Mouse (Mus musculus) forebrain, embryonic 14.5 days (tissue): ENCODE data around the gene Akap7. TPM values are rescaled to one million over a fixed set of nuclear protein-coding genes. Genes with fewer than 3 reads are reported as not detected.

Experiments
- ATAC-seq: fragments of 200-750 bp; cut with Nextera tagmentation; 2 replicates; pipeline ENCODE4 v1.8.0; 2017; ENCODE audit warnings: mild to moderate bottlenecking, moderate library complexity
- DNase-seq: peaks from one replicate; pipeline ENCODE4 v3.0.0-alpha.2; 2015; ENCODE audit warnings: low spot score
- H3K27ac ChIP-seq: fragments of 300-500 bp; sonication (generic); 2 replicates; pipeline ENCODE4 v1.5.1; 2014; ENCODE audit warnings: low read depth, mild to moderate bottlenecking, control low read depth, low read length, moderate library complexity
- H3K27me3 ChIP-seq: fragments of 300-500 bp; sonication (generic); replicated peaks from 2 replicates; pipeline ENCODE4 v1.6.1; 2014; ENCODE audit warnings: low read length, control low read depth, mixed read lengths; ENCODE audit not compliant: control insufficient read depth, insufficient read depth
- H3K36me3 ChIP-seq: fragments of 300-500 bp; sonication (generic); 2 replicates; pipeline ENCODE4 v1.6.1; 2014; ENCODE audit warnings: low read length, control low read depth; ENCODE audit not compliant: control insufficient read depth, insufficient read depth
- H3K4me1 ChIP-seq: fragments of 300-500 bp; sonication (generic); 2 replicates; pipeline ENCODE4 v1.6.1; 2014; ENCODE audit warnings: antibody characterized with exemption, low read length, control low read depth; ENCODE audit not compliant: control insufficient read depth, insufficient read depth
- H3K4me2 ChIP-seq: fragments of 300-500 bp; sonication (generic); 2 replicates; pipeline ENCODE4 v1.6.1; 2014; ENCODE audit warnings: mild to moderate bottlenecking, control low read depth, low read length
- H3K4me3 ChIP-seq: fragments of 300-500 bp; sonication (generic); 2 replicates; pipeline ENCODE4 v1.5.1; 2014; ENCODE audit warnings: low read depth, low read length, control low read depth
- H3K9ac ChIP-seq: fragments of 300-500 bp; sonication (generic); 2 replicates; pipeline ENCODE4 v1.6.1; 2014; ENCODE audit warnings: mild to moderate bottlenecking, low read length, control low read depth, moderate library complexity
- H3K9me3 ChIP-seq: fragments of 300-500 bp; sonication (generic); replicated peaks from 2 replicates; pipeline ENCODE4 v1.6.1; 2016; ENCODE audit warnings: low read length, control low read depth, mixed read lengths; ENCODE audit not compliant: control insufficient read depth
- WGBS: fragments of 180-500 bp; shearing (Covaris S2); extraction: QIAGEN DNeasy Blood & Tissue Kit; methylation state at CpG from one replicate; pipeline ENCODE4 v1.1.7; 2014; 5-methylcytosine and 5-hydroxymethylcytosine counted together
- polyA plus RNA-seq: library from polyadenylated mRNA; unstranded; fragments of >200 nt; fragmentation: Nextera tagmentation; extraction: Ambion mirVana; gene quantifications from 2 replicates; pipeline ENCODE4 v1.2.1, GENCODE M21; 2014

Akap7 gene
- polyA plus RNA-seq, 1 experiment from 2014 or later, result 20.3 TPM

DNA sequence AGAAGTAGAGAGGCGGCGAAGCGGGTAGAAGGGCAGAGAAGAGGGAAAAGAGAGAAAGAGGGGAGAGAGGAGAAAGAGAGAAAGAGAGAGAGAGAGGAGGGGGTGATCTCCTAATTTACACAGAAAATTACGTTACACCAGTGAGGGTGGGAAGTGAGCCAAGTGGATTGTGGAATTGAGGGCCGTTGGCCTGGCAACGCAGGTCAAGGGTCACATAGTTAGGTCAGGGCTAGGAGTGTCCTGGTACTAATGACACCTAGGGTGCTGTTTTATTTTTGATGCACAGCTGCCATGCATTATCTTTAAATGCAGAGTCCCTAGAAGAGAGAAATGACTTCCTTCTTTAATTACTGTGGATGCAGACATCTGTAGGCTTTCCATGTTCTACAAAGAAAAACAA lies 153.4 kb downstream of the Akap7 start:
- no peaks in the 10 kb centered on the region for H3K27me3 ChIP-seq
- DNase-seq (no peak), ATAC-seq (no peak)
- no peaks in the 10 kb centered on the region for H3K4me1 ChIP-seq
- no peak overlapping the region for H3K4me2 ChIP-seq
- H3K9ac ChIP-seq, result no peak overlapping the region
- no peaks in the 10 kb centered on the region for H3K36me3 ChIP-seq
- 79% methylated on average over 6 of the region's 6 CpGs for WGBS
- H3K9me3 ChIP-seq, result no peaks in the 10 kb centered on the region
- H3K27ac ChIP-seq, result no peak overlapping the region
- no peak overlapping the region for H3K4me3 ChIP-seq

DNA sequence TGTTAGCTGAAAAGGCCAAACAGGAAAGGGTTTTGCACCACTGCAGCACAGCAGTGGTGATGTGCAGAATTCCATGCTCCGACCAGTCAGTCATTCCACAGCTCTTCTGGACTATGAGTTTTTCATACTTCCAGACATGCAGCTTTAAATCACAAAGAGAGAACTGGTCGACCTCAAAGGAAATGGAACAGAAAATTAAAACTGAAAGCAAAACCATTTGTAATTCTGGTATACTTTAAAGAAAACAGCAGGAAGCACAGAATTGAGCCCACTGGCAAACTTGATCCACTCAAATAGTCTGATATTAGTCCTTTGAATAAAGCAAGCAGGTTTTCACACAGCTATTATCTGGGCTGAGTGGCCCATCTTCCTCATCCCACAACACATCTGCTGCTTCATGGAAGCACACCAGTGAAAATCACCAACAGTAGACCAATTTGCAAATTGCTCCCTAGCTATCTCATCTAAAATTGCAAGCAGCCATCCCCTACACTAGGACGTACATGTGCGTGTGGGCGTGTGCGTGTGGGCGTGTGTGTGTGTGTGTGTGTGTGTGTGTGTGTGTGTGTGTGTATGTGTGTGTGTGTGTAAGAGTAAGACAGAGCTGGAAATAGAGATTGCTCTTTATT lies 156.4 kb downstream of the Akap7 start:
- Histone ChIP-seq H3K9me3 (no peaks in the 10 kb centered on the region), H3K4me2 (no peak overlapping the region), H3K4me1 (no peaks in the 10 kb centered on the region), H3K36me3 (no peaks in the 10 kb centered on the region), H3K27ac (no peak overlapping the region), H3K27me3 (no peaks in the 10 kb centered on the region), H3K4me3 (no peak overlapping the region), H3K9ac (no peak overlapping the region)
- ATAC-seq, result no peak
- no peak for DNase-seq
- WGBS, result 89% methylated on average over 6 of the region's 7 CpGs

DNA sequence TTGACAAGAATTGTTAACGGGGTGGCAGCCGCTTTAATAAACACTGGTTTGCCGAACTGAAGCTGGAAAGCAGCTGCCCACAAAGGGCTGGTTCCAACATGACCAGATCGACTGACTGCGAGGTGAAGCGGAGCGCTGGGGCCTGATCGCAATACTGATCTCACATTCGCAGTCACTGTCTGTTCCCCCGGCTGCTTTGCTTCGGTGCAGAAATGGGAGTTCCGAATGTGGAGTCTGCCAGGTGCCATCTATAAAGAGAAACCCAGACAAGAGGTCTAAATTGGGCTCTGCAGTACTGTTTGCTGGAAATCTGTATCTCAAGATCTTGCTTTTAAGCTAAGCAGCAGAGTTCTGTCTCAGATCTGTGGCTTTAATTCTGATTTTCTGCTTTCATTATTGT lies 161.8 kb downstream of the Akap7 start:
- no peaks in the 10 kb centered on the region for H3K36me3 ChIP-seq
- ATAC-seq, result peak; percentile 42
- H3K4me3 ChIP-seq, result peak overlapping the region; percentile 5; the same call in 1 of the 2 replicates
- peak overlapping the region; percentile 32 for H3K4me2 ChIP-seq
- H3K27ac ChIP-seq, result 0 out of 2 replicates have a peak overlapping the region, but pooled peaks have one; percentile 28
- no peaks in the 10 kb centered on the region for H3K9me3 ChIP-seq
- WGBS, result 63% methylated on average over 12 of the region's 12 CpGs
- peak overlapping the region; percentile 37; the same call in 1 of the 2 replicates for H3K9ac ChIP-seq
- DNase-seq, result peak; percentile 40
- H3K27me3 ChIP-seq, result no peaks in the 10 kb centered on the region
- H3K4me1 ChIP-seq, result peaks cover 6% of the 10 kb centered on the region

DNA sequence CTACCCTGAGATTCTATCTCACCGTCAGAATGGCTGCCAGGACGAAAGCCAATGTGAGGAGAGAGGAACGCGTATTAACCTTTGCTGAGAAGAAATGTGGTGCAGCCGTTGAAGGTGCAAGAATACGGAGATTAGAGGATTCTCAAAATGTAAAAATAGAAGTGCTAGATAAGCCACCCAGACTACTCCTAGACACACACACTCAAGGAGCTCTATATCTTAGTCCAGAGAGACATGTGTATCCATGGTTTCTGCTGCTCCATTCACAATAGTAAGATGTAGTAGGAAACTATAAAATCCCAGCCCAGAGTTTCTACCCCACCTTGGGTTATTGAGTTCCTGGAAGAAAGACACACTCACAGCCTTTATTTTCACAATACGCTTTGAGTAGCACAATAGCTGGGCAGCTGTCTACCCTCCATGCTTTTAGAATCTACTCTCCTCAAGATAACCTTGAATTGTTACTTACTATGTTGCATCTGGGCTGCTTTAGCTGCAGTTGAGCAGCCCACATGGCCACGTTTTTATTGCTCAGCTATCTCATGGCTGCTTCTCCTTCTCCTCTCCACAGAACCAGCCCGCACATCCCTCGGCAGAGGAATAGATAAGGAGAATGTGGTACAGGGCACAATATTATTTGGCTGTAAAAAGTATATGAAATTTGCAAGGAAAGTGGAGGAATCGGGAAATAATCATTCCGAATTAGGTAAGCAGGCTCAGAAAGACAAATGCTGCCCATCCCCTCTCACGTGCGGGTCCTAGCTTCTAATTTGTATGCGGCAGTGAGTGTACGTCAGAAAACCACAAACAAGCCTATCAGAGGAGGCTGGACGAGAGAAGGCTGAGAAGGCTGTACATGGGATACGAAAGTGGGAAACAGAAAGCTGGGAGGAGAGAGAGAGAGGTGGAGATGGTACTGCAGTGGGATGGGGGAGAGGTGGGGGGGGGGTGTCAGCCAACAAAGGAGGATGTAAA lies 162.6 kb downstream of the Akap7 start:
- Histone ChIP-seq H3K27ac (no peak overlapping the region), H3K4me3 (no peak overlapping the region), H3K9ac (0 out of 2 replicates have a peak overlapping the region, but pooled peaks have one; percentile 37), H3K4me2 (peak overlapping the region; percentile 32; the same call in 1 of the 2 replicates), H3K36me3 (no peaks in the 10 kb centered on the region), H3K4me1 (peaks cover 10% of the 10 kb centered on the region), H3K27me3 (no peaks in the 10 kb centered on the region), H3K9me3 (no peaks in the 10 kb centered on the region)
- peak; percentile 78 for ATAC-seq
- peak; percentile 40 for DNase-seq
- WGBS, result 69% methylated on average over 18 of the region's 18 CpGs

DNA sequence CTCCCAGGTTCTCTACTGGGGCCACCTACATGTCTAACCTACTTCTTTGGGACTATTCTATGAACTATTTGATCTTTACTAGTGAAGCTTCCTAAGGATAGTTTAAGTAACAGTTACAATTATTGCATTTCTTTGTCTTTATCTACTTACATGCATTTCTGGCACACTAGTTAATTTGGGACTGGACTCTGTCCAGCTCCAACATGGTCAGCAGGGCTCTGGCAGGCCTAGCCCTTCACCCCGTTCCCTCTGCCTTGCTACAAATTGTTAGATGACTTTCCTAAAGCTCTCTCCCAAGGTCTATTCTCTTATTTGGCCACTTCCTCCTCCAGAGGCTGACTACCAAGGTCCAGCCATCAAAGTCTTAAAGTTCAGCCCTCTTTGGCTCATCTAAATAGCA lies 165.9 kb downstream of the Akap7 start:
- Histone ChIP-seq H3K4me2 (no peak overlapping the region), H3K27ac (no peak overlapping the region), H3K4me1 (peaks cover 10% of the 10 kb centered on the region), H3K9me3 (0 out of 2 replicates have a peak, but pooled peaks cover 4% of the 10 kb centered on the region), H3K9ac (no peak overlapping the region), H3K36me3 (no peaks in the 10 kb centered on the region), H3K4me3 (no peak overlapping the region), H3K27me3 (no peaks in the 10 kb centered on the region)
- ATAC-seq (no peak), DNase-seq (no peak)
- WGBS, result 85% methylated on average over 1 of the region's 1 CpGs

DNA sequence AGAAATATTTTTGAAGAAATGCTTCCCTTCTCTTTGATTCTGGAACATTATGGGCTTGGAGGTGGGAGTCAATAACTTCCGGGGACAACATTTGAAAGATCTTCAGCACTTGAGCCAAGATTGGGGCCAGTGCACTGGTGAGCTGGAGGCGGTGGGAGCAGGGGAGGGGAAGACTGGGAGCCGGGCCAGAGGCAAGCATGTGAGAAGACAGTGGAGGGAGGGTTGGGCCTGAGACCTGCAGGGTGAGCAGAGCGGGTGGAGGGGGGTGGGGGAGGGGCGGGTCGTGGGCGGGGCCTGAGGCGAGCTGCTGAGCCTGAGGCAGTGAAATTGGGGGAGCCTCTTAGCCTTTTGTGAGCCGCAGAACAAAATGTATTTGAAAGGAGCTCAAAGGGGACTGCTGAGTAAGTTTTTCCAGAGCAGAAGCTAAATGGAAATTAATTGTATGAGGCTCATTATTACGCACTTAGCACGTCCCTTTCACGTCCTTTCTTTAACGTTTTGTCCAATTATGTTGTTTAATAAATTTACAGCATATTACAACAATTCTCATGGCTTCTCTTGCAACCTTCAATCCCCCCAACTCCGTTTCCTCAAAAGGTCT lies 167.4 kb downstream of the Akap7 start:
- Histone ChIP-seq H3K27me3 (no peaks in the 10 kb centered on the region), H3K4me1 (peaks cover 5% of the 10 kb centered on the region; the same call in 1 of the 2 replicates), H3K4me3 (no peak overlapping the region), H3K9me3 (0 out of 2 replicates have a peak, but pooled peaks cover 4% of the 10 kb centered on the region), H3K27ac (no peak overlapping the region), H3K9ac (no peak overlapping the region), H3K4me2 (peak overlapping the region; percentile 21), H3K36me3 (no peaks in the 10 kb centered on the region)
- ATAC-seq (peak; percentile 94), DNase-seq (peak; percentile 82)
- WGBS, result 3% methylated on average over 14 of the region's 14 CpGs

DNA sequence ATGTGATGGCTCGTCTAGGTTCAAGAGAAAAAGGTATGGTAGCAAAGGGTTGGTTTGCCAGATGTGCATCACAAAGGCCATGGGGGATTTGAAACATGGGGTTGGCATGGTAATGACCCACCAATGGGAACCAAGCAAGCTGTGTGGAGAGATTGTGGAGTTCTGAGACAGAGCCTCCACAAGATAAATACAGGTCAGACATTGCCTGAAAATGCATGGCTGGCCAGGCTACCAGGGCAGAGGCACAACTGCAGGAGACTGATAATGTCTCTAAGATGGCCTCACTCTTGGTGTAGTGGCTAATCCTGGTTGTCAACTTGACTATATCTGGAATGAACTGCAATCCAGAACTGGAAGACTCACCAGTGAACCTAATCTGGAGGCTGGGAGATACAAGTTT lies 174.1 kb downstream of the Akap7 start:
- Histone ChIP-seq H3K27me3 (no peaks in the 10 kb centered on the region), H3K9me3 (no peaks in the 10 kb centered on the region), H3K4me3 (no peak overlapping the region), H3K27ac (no peak overlapping the region), H3K36me3 (no peaks in the 10 kb centered on the region), H3K4me2 (no peak overlapping the region), H3K4me1 (no peaks in the 10 kb centered on the region), H3K9ac (no peak overlapping the region)
- DNase-seq (no peak), ATAC-seq (no peak)
- WGBS, result 80% methylated on average over 1 of the region's 1 CpGs

DNA sequence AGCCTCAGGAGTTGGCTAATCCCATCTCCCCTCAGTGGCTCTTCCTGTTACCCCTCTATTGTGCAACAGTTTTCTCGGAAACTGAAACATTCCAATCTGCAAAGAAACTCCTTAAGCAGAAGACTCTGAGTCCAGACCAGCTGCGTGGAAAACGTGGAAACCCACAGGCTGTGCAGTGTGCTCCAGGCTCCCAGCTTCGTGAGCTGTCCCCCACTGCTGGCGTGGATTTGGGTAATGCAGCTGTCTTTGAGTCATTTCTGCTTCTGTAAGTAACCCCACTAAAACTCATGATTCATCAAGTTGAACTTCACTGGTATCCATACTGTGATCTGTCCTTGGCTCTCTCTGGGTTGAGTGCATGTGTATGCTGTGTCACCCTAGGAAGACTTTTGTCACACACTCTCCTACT lies 179.2 kb downstream of the Akap7 start:
- WGBS, result 76% methylated on average over 5 of the region's 5 CpGs
- H3K4me1 ChIP-seq, result no peaks in the 10 kb centered on the region
- DNase-seq, result no peak

More for the DNA sequence above, 179.2 kb downstream of the Akap7 start:
- Histone ChIP-seq H3K9ac (no peak overlapping the region), H3K27me3 (no peaks in the 10 kb centered on the region), H3K4me3 (no peak overlapping the region), H3K4me2 (no peak overlapping the region), H3K9me3 (no peaks in the 10 kb centered on the region), H3K27ac (no peak overlapping the region), H3K36me3 (no peaks in the 10 kb centered on the region)
- ATAC-seq, result no peak
